Mouse (Mus musculus): ENCODE data around the gene Scrn1. TPM values are rescaled to one million over a fixed set of nuclear protein-coding genes. Genes with fewer than 3 reads are reported as not detected.

Scrn1 gene
- total RNA-seq (2023) = not detected

DNA sequence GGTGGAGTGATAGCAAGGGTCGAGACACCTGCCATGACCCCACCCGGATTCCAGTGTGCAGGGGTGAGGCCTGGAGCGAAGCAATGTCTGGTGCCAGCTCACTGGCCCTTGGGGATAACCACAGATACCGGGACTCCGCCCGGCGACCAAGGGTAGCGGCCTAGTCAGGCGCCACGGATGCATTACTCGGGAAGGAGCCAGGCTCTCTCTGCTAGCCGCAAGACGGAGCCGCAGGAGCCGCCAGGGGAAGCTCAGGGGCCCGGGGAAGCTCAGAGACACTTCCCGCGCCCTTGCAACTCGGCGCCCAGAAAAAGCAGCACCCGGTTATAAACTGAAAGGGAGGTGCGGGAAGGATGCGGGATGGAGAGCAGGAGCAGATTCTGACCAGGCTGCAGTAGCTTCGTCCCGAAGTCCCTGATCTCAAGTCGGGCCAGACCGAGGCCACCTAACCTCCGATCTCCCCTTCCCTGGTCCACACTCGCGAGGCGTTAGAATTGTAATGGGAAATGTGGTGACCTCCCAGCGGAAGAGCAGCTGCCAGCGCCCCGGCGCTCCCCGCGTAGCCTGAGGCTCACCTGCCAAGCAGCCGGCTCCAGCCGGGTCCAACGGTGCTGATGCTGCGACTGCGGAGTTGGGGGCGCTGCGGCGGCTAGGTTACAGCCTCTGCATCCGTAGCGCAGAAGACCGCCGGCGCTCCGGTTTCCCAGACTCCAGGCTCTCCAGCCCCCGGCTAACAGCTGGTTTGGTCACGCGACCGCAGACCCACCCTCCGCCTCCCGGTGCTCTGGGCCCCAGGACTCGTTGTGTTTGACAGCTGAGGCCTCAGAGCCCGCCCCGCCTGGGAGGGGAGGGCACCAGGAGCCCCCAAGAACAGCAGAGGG, at the start of gene Scrn1:
TSS of gene Scrn1 (minus strand) at position 825 of the 881 bp plus-strand sequence.

GRCm38 (mm10) chr6:54597208-54597607, 30.9 kb upstream of the Scrn1 start, which contains the start of gene Fkbp14:
Fkbp14 (minus strand) TSS chr6:54597308.

GRCm38 (mm10) chr6:54594469-54595329, 28.4 kb upstream of the Scrn1 start, which contains the start of gene Plekha8:
Plekha8 (plus strand) TSS chr6:54595111.

Other genes starting within 250 kb of the Scrn1 start
- 0.33 TPM for gene Prr15, start 240.7 kb downstream of the Scrn1 start, total RNA-seq (2023)
- gene Wipf3, start 136.9 kb downstream of the Scrn1 start, total RNA-seq (2023) = not detected
- 10.5 TPM for gene Plekha8, start 28.6 kb upstream of the Scrn1 start, total RNA-seq (2023)
- 0.71 TPM for gene Fkbp14, start 30.8 kb upstream of the Scrn1 start, total RNA-seq (2023)
- 27.6 TPM for gene Mturn, start 115.1 kb upstream of the Scrn1 start, total RNA-seq (2023)